Mouse (Mus musculus) testis, postnatal 10 days (tissue): Measurements from ENCODE around the gene Prl2a1.
"Not testable (repeated sequence)": the region's sequence is repeated elsewhere in the genome, so short reads cannot be mapped to it uniquely, and the experiment has no call there.

ENCODE experiments used
- DNase-seq: peaks from one replicate; pipeline ENCODE4 v3.0.0; 2021; ENCODE audit warnings: low spot score

The Prl2a1 gene

DNA sequence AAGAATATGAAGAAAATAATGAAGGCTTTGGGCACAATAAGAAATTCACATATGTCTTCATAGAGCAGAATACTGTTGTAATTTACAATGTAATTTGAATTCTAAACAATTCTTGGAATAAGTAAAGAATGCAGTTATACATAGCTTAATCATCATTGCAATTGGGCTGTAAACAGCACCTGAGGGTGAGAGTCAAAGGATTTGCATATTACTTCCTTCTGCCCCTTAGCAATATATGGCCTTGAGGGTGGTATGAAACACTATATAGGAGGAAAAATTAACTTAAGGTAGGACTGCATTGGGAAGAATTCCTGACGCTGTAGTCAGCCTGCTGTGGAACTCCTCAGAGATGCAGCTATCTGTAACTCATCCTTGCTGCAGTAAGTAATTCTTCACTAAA, at the start of gene Prl2a1:
Gene Prl2a1, plus strand, starts transcription at position 301 of the 400 bp plus-strand sequence.
- no peak for DNase-seq

DNA sequence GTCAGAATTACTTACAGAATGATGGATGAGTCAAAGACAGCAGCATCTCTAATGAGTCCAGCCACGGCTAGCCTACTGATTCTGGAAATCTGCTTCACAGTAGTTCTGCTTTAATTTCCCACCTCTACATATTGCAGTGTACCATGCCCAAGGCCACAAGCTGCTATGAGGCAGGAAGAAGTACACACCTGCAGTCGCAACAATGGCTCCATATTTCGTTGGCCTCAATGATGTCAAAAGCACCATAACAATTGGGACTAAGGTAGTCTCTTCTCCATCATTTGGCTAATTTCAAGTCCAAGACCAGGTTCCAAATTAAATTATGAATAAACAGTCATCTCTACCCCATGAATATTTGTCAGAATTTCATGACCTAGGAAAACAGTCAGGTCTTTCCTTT, 20.8 kb upstream of the Prl2a1 start, which contains the start of gene Prl7c1:
Gene Prl7c1, minus strand, starts transcription at position 101 of the 400 bp plus-strand sequence.
- not testable (repeated sequence) for DNase-seq

DNA sequence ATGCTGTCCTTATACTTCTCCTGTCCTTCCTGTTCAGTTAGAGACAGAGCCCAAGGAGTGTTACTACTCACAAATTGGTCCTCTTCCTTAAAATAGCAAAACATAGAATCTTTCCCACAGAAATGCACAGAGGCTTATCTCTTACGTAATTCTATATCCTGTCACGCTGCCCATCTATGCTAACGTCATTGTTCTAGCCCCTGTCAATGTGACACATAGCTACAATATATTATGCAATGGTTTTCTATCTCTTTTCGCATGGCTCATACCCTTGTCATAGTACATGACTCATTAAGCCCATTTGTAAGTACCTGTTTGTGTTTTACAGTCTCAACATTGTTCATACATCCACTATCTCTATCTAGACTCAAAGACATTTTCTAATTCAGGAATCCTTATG, 2.2 kb upstream of the Prl2a1 start:
- no peak for DNase-seq

DNA sequence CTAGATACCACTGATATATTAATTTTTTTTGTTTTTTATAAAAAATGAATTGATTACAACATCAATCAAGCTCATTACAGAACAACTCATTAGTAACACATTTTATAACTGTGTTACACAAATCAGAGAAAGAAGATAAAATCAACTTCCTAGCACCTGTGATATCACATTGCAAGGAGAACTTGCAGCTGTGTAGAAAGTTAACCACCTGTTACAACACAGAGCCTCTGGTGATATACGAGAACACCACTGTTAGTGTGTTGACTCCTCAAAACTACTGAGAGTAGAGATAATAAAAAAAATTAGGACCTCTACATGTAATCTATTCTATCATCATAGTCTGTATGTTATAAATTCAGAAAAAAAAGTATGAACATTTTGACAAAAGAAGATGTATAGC, 1.3 kb downstream of the Prl2a1 start:
- DNase-seq, result no peak

DNA sequence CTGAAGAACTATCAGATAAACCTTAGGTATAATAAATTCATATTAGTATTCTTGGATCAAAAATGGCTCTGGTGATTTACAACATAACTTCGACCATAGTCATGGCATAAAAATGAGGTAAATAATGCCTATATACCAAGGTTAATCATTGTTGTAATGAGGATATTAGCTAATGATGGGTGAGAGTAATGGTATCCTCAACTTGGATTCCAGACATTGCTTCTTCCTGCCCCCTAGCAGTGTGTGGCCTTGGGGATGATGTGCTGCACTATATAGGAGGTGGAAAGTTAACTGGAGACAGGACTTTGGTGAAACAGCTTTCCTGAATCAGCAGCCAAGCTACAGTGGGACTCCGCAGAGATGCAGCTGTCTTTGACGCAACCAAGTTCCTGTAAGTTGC, 47.6 kb downstream of the Prl2a1 start, which contains the start of gene Prl2c1:
Gene Prl2c1, plus strand, starts transcription at position 301 of the 400 bp plus-strand sequence.
- no peak for DNase-seq
